Mouse (Mus musculus) cerebellum, postnatal 14 days (tissue): ENCODE measurements around the gene Sdad1.

Experiments used
- DNase-seq, 2 experiments: peaks; one replicate each; pipeline ENCODE4 v3.0.0; 2021; ENCODE audit warnings: mixed read lengths in 2 of 2

The Sdad1 gene

GRCm38 (mm10) chr5:92312046-92312715, 1.9 kb upstream of the Sdad1 start:
- DNase-seq, result peak; percentile 92 to 97

DNA sequence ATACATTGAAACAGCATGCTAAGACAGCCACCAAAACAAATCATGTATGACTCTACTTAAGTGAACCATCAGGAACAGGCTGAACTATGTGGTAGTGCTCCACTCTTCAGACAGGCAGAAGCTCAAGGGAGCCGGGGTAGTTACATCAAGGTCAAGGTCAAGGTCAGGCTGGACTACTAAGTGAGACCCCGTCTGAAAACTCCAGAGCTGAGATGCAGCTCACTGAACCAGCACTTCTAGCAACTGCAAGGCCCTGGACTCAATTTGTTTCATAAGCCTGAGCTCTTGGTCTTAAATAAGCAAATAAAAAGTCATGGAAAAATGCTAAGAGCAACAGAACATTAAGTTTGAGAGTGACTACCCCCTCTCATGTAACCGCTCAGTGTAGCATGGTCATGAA, 6.0 kb downstream of the Sdad1 start:
- no peak for DNase-seq

GRCm38 (mm10) chr5:92302149-92302840, 8.0 kb downstream of the Sdad1 start:
- no peak for DNase-seq

GRCm38 (mm10) chr5:92294525-92294924, 15.8 kb downstream of the Sdad1 start:
- no peak for DNase-seq

DNA sequence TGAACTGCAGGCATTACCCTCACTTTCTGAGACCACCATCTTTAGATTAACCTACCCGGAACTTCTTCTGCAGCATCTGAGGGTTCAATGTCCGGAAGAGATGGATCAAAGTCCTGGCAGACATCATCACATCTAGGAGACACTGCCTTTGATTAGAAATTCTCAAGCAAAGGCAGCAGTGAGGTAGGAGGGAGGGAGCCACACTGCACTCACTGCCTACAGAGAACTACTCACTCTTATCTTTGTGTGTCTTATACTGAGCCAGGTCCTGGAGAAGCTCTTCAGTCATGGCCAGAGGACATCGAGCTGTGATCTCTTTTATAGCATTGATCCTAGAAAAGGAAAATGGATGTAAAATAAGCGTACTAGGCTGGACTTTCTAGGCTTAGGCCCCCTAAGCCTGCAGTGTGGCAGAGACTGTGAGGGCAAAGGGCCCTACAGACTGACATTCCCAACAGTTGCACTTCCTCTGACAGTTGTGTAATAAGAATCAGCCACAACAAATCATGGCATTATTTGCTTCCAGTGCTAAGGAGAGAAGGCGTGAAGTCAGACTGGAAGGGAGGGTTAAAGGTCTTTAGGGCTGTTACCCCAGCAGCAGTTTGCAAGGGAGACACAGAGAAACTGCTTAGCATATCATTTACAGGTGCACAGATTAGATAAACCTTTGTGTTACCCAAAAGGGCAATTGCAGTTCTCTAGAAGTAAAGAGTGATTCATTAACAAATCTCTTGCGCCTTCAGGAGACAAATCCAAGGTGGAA, 18.4 kb downstream of the Sdad1 start:
- no peak for DNase-seq

DNA sequence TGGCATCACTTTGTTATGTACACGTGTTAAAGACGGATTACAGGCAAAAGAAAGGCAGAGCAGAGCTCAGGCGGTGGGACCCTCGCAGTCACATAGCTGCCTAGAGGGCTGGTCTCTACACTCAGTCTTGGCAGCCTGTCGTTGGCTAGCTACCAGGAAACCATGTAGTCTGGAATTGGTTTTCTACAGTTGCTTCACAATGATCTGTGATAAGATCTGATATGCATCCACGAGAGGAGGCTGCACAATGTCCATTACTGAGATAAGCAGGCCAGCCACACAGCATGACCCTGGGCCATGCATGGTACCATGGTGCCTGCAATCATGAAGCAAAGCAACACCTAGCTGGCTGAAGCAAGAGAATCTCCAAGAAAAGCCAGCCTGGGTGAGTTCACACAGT, 22.4 kb downstream of the Sdad1 start:
- no peak for DNase-seq

DNA sequence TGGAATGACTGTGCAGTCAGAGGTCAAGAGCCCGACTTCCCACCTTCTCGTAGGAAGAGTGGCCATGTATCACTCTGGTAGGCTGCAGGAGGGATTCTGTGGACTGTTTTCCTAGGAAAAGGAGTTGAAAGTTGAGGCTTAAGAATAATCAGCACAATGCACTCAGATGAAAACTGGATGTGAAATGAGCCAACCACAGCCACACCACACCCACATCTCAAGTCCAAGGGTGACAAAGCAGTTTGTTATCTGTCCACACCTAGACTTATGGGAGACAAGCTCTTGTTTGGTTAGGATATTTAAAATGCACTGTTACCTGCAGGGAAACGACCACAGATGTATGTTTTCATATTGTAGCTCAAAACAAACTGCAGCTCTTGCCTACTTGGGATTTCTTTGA, 27.2 kb downstream of the Sdad1 start:
- DNase-seq, result no peak

DNA sequence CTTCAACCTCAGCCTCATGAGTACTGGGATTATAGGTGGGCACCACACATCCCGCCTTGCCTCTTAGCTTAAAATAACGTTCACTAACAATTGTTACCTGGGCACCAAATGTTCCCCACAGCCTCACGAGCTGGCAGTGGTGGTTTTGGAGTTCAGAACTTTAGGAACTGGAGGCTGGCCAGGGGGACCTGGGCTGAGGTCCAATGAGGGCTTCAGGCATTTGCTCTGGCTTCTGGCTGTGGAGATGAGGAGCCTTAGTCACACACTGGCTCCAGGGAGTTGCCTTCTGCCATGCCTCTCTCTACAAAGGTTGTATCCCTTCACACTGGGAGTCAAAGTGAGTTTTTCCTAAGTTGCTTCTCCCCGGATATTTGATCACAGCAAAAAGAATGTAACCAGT, 27.7 kb downstream of the Sdad1 start:
- DNase-seq, result peak; percentile 16 to 26

DNA sequence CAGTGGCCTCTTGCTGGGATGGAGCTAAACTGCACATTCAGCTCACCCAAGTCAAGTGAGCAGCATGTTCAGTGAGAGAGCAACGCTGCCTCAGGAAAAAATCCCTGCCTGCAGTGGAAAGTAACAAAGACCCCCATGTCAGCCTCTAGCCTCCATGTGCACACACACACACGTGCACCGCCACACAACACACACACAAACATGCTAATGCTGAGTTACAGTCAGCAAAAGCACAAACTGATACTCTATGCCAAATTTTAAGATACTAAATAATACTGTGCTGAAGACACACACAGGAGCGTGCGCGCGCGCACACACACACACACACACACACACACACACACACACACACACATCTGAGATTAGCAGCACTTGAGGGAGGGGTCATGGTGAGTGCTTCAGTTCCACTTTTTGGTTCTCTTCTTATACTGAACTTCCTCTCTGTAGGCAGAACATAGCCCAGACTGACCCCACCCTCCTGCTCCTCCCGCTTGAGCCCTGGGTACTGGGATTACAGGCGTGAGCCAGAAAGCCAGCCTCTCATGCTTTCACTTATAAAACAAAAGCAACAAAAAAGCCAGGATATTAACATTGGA, 31.2 kb downstream of the Sdad1 start:
- no peak for DNase-seq

- peak; percentile 83 to 85 for DNase-seq
Observed at GRCm38 (mm10) chr5:92277437-92278394, 32.6 kb downstream of the Sdad1 start, which contains the start of gene Naaa. Gene Naaa, minus strand, starts transcription at chr5:92278170.

GRCm38 (mm10) chr5:92270496-92270895, 39.8 kb downstream of the Sdad1 start:
- DNase-seq, result no peak

DNA sequence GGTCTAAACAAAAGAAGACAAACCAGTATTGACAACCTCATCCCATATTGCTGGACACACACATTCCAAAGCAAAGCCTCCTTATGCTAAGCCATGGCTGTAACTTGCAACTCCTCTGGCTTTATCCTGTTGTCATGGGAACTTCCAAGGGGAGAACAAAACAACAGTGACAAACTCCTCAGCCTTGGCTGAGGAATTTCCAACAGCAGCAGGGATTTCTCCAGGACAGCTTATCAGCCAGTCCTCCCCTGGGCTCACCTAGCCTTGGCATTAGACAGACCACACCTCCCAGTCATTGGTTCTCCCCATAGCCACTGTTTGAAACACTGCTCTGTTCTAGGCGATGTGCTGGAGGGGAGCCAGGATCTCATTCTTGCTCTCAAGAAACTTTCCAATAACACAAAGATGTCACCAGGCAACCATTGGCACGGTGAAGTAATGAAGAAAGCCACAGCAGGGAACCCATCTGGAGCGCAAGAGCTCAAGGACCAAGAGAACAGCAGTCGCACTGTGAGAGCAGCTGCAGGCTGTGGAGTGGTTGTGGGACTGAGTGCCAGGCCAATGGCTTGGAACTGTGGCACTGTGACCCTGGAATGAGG, 46.4 kb downstream of the Sdad1 start:
- DNase-seq, result peak; percentile 49 to 71

GRCm38 (mm10) chr5:92262646-92263045, 47.6 kb downstream of the Sdad1 start:
- DNase-seq, result no peak

GRCm38 (mm10) chr5:92256218-92256617, 54.1 kb downstream of the Sdad1 start, which contains the start of gene Ppef2:
Gene Ppef2, minus strand, starts transcription at chr5:92256278.
- DNase-seq, result no peak

- DNase-seq, result no peak
Observed at GRCm38 (mm10) chr5:92254476-92254875, 55.8 kb downstream of the Sdad1 start.

- peak; percentile 35 to 55 for DNase-seq
Observed at GRCm38 (mm10) chr5:92252797-92253343, 57.4 kb downstream of the Sdad1 start.

DNA sequence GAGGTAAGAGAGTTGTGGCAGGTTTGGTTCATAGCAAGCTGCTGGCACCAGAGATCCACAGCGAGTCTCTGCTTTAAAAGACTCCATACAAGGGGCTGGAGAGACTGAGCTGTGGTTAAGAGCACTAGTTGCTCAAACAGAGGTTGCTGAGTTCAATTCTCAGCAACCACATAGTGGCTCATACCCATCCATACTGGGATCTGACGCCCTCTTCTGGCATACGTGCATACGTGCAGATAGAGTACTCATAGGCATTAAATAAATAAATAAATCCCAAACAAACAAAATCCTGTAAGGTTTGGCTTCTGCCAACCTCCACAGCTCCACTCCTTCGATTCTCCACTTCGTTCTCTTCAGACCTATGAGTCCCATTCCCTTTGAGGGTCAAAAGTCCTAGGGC, 58.2 kb downstream of the Sdad1 start:
- no peak for DNase-seq

- DNase-seq, result no peak
Observed at GRCm38 (mm10) chr5:92248614-92249013, 61.7 kb downstream of the Sdad1 start.

DNA sequence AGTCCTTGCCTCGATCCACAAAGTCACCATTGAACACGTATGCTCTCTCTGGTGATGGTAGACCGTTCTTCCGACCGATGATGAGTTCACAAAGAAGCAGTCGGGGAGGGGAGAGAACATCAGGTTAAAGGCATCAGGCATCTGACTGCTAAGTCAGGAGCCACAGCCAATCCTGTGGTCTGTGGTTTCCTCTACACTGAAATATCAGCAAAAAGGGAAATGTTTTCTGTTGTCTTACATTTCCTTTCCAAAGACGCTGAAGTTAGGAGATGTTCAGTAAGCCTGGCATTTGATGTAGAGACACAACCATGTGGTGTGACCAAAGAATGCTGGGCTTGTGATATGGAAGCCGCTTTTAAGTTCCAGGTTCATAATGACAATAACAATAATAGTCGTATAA, 64.8 kb downstream of the Sdad1 start:
- no peak for DNase-seq

DNA sequence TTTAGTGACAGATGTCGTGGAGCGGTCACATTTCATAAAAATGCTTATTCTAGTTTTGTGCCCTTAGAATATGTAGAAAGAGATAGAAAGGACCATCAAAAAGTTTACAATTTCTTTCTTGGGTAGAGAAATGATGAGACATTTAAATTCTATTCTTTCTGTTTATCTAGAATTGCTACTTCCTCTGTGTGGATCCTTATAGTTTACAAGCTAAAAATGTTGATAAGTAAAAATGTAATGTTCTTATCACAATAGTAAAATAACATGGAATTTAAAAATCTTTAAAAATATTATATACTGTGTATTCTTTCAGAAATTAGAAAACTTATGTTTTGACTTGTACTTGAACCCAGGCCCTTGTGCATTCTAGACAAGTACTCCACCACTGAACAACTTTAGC, 65.4 kb downstream of the Sdad1 start:
- DNase-seq, result no peak

- DNase-seq, result no peak
Observed at GRCm38 (mm10) chr5:92240769-92241168, 69.5 kb downstream of the Sdad1 start.
